Mouse (Mus musculus): Measurements from ENCODE around the gene Hist1h2ak. TPM values are rescaled to one million over a fixed set of nuclear protein-coding genes. Genes with fewer than 3 reads are reported as not detected.

Hist1h2ak gene
- 38.7 TPM for total RNA-seq (2023)

GRCm38 (mm10) chr13:21753524-21754285 lies at the start of gene Hist1h2ak, which contains the start of gene Hist1h2bn:
TSS of gene Hist1h2ak (minus strand) at chr13:21753827.
TSS of gene Hist1h2bn (plus strand) at chr13:21754123.

GRCm38 (mm10) chr13:21786899-21787629 lies 33.4 kb upstream of the Hist1h2ak start, which contains the start of the genes Hist1h2an and Hist1h2bp:
TSS of gene Hist1h2an (minus strand) at chr13:21787218.
TSS of gene Hist1h2bp (plus strand) at chr13:21787461.

GRCm38 (mm10) chr13:21783255-21783617 lies 29.6 kb upstream of the Hist1h2ak start, which contains the start of gene Hist1h3i:
TSS of gene Hist1h3i (minus strand) at chr13:21783370.

GRCm38 (mm10) chr13:21779767-21780731 lies 26.4 kb upstream of the Hist1h2ak start, which contains the start of gene Hist1h1b:
TSS of gene Hist1h1b (minus strand) at chr13:21780625.

GRCm38 (mm10) chr13:21750159-21751017 lies 3.2 kb downstream of the Hist1h2ak start, which contains the start of gene Hist1h4k:
TSS of gene Hist1h4k (minus strand) at chr13:21750505.

GRCm38 (mm10) chr13:21734906-21735767 lies 18.5 kb downstream of the Hist1h2ak start, which contains the start of gene Hist1h4j:
TSS of gene Hist1h4j (plus strand) at chr13:21735064.

GRCm38 (mm10) chr13:21721757-21722372 lies 31.8 kb downstream of the Hist1h2ak start, which contains the start of gene Hist1h2bm:
TSS of gene Hist1h2bm (plus strand) at chr13:21722044.

GRCm38 (mm10) chr13:21717397-21718357 lies 36.0 kb downstream of the Hist1h2ak start, which contains the start of gene Hist1h3h:
TSS of gene Hist1h3h (plus strand) at chr13:21717659.

GRCm38 (mm10) chr13:21715864-21716539 lies 37.6 kb downstream of the Hist1h2ak start, which contains the start of the genes Hist1h2bl and Hist1h2ai:
TSS of gene Hist1h2bl (minus strand) at chr13:21716143.
TSS of gene Hist1h2ai (plus strand) at chr13:21716422.

Other genes with a start within 250 kb of the Hist1h2ak start
- 9.6 TPM for gene Zkscan8, start 222.7 kb downstream of the Hist1h2ak start, total RNA-seq (2023)
- gene Olfr1366, start 211.0 kb downstream of the Hist1h2ak start, total RNA-seq (2023), result not detected
- gene Olfr1535, start 193.9 kb downstream of the Hist1h2ak start, total RNA-seq (2023), result not detected
- not detected for gene Olfr1364, start 172.1 kb downstream of the Hist1h2ak start, total RNA-seq (2023)
- gene Olfr1362, start 139.8 kb downstream of the Hist1h2ak start, total RNA-seq (2023), result not detected
- gene Olfr11, start 111.3 kb downstream of the Hist1h2ak start, total RNA-seq (2023), result not detected
- gene Olfr1361, start 90.4 kb downstream of the Hist1h2ak start, total RNA-seq (2023), result not detected
- gene Olfr1360, start 76.4 kb downstream of the Hist1h2ak start, total RNA-seq (2023), result not detected
- gene Olfr1359, start 55.7 kb downstream of the Hist1h2ak start, total RNA-seq (2023), result not detected
- 28.4 TPM for gene Hist1h2bl, start 37.7 kb downstream of the Hist1h2ak start, total RNA-seq (2023)
- 48.8 TPM for gene Hist1h2ai, start 37.4 kb downstream of the Hist1h2ak start, total RNA-seq (2023)
- 99.8 TPM for gene Hist1h3h, start 36.2 kb downstream of the Hist1h2ak start, total RNA-seq (2023)
- 6.3 TPM for gene Hist1h2bm, start 31.8 kb downstream of the Hist1h2ak start, total RNA-seq (2023)
- 11.9 TPM for gene Hist1h4j, start 18.8 kb downstream of the Hist1h2ak start, total RNA-seq (2023)
- gene Hist1h4k, start 3.3 kb downstream of the Hist1h2ak start, total RNA-seq (2023), result 339 TPM
- 75.5 TPM for gene Hist1h2bn, start 296 bp upstream of the Hist1h2ak start, total RNA-seq (2023)
- gene Hist1h1b, start 26.8 kb upstream of the Hist1h2ak start, total RNA-seq (2023), result 9.5 TPM
- 110 TPM for gene Hist1h3i, start 29.5 kb upstream of the Hist1h2ak start, total RNA-seq (2023)
- 5.2 TPM for gene Hist1h2an, start 33.4 kb upstream of the Hist1h2ak start, total RNA-seq (2023)
- gene Hist1h2bp, start 33.6 kb upstream of the Hist1h2ak start, total RNA-seq (2023), result 22.1 TPM
- gene Hist1h2bq, start 56.4 kb upstream of the Hist1h2ak start, total RNA-seq (2023), result 49.3 TPM
- gene Hist1h2ao, start 56.6 kb upstream of the Hist1h2ak start, total RNA-seq (2023), result 110 TPM
- gene Hist1h4m, start 57.9 kb upstream of the Hist1h2ak start, total RNA-seq (2023), result 248 TPM
- gene Hist1h4n, start 78.4 kb upstream of the Hist1h2ak start, total RNA-seq (2023), result 35.4 TPM
- gene Hist1h2ap, start 79.7 kb upstream of the Hist1h2ak start, total RNA-seq (2023), result 30.3 TPM
- gene Hist1h2br, start 79.9 kb upstream of the Hist1h2ak start, total RNA-seq (2023), result 48.4 TPM
- gene Zfp184, start 191.3 kb upstream of the Hist1h2ak start, total RNA-seq (2023), result 0.71 TPM
- gene Pom121l2, start 227.4 kb upstream of the Hist1h2ak start, total RNA-seq (2023), result not detected

Measured in CD4-positive naive resting alpha-beta T cell, adult 57 days (primary cell).